Mouse (Mus musculus) kidney, adult 2 months (tissue): Measurements from ENCODE around the gene Gm20662. TPM values are rescaled to one million over a fixed set of nuclear protein-coding genes. Genes with fewer than 3 reads are reported as not detected.

Source experiments
- DNase-seq: peaks from one replicate; pipeline ENCODE4 v3.0.0; 2021
- H3K27ac ChIP-seq: fragments of 200-500 bp; 2 replicates; pipeline ENCODE4 v1.5.1; 2012; ENCODE audit warnings: low read depth, low read length, control low read depth, inconsistent platforms; ENCODE audit not compliant: insufficient read depth
- H3K27me3 ChIP-seq: fragments of 200-500 bp; replicated peaks from 2 replicates; pipeline ENCODE4 v1.6.1; 2012; ENCODE audit warnings: mild to moderate bottlenecking, moderate library complexity, low read length, inconsistent platforms; ENCODE audit not compliant: control insufficient read depth, insufficient read depth
- H3K36me3 ChIP-seq: fragments of 200-500 bp; 2 replicates; pipeline ENCODE4 v1.6.1; 2012; ENCODE audit warnings: mild to moderate bottlenecking, moderate library complexity, low read length, inconsistent platforms; ENCODE audit not compliant: control insufficient read depth, insufficient read depth
- H3K4me1 ChIP-seq: fragments of 200-500 bp; 2 replicates; pipeline ENCODE4 v1.6.1; 2011; ENCODE audit warnings: low read length; ENCODE audit not compliant: control insufficient read depth, insufficient read depth
- H3K4me3 ChIP-seq: fragments of 200-500 bp; 2 replicates; pipeline ENCODE4 v1.5.1; 2011; ENCODE audit warnings: mild to moderate bottlenecking, low read depth, low read length, control low read depth; ENCODE audit not compliant: insufficient read depth
- CTCF ChIP-seq: fragments of 200-500 bp; conservative IDR thresholded peaks from 2 replicates; pipeline ENCODE4 v1.5.1; 2011; ENCODE audit warnings: low read depth, mild to moderate bottlenecking, control low read depth, low read length, moderate library complexity, mixed read lengths; ENCODE audit not compliant: insufficient read depth, insufficient read length
- POLR2A ChIP-seq: fragments of 200-500 bp; IDR thresholded peaks from one replicate; pipeline ENCODE4 v1.6.1; 2011; ENCODE audit warnings: low read depth, low read length, control low read depth
- WGBS: fragments of 180-500 bp; shearing (Covaris S2); methylation state at CpG from one replicate; pipeline ENCODE4 v1.1.7; 2018; 5-methylcytosine and 5-hydroxymethylcytosine counted together
- polyA plus RNA-seq: library from polyadenylated mRNA; depleted of rRNA; stranded (reverse); fragments of >200 nt; gene quantifications from 2 replicates; pipeline ENCODE4 v1.2.3, GENCODE M21; 2012

Gm20662 gene
- polyA plus RNA-seq, 1 experiment: 0.55 TPM

DNA sequence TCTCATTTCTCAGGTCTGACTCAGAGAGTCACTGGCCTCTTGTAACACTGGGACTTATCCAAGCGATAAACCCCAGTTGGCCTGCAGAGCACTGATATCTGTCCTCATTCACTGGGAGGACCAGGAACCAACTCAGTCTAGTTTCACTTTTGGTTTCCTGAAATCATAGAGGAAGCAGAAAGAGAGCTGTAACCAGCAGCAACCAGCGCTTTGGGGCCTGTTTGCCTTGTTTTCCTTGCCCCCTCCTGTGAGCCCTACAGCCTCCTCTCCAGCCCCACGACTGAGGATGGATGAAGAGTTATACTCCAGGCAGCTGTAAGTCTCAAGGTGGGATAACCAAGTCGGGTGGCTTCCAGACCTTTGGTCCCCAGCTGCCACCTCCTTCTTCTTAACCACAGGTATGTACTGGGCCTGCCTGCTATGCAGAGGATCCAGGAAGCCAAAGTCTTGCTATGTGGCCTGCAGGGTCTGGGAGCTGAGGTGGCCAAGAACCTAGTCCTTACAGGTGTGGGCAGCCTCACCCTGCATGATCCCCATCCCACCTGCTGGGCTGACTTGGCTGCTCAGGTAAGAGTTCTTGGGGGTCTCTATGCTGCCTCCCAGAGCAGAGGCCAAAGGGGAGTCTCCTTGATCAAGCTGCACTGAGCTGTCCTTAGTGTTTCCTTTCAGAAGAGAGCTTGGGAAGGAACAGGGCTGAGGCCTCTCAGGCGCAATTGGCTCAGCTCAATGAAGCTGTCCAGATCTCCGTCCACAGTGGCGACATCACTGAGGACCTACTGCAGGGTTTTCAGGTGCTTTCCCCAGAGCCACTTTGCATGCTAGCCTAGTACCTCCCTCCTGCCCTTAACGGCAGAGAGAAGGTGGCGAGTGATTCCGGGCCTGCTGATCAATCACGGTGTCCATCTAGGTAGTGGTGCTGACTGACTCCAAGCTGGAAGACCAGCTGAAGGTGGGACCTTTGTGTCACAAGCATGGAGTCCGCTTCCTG lies 20.5 kb upstream of the Gm20662 start, which contains the start of gene Uba7:
Gene Uba7, plus strand, starts transcription at position 107 of the 988 bp plus-strand sequence.
- Histone ChIP-seq H3K36me3 (no peaks in the 10 kb centered on the region), H3K4me1 (no peaks in the 10 kb centered on the region), H3K27me3 (no peaks in the 10 kb centered on the region), H3K4me3 (peak within 1 kb of the TSS; percentile 60), H3K27ac (peak within 1 kb of the TSS; percentile 73)
- peak; percentile 72 for DNase-seq
- TF ChIP-seq CTCF (no peak), POLR2A (no peak)
- WGBS: 55% methylated on average over 12 of the region's 12 CpGs

DNA sequence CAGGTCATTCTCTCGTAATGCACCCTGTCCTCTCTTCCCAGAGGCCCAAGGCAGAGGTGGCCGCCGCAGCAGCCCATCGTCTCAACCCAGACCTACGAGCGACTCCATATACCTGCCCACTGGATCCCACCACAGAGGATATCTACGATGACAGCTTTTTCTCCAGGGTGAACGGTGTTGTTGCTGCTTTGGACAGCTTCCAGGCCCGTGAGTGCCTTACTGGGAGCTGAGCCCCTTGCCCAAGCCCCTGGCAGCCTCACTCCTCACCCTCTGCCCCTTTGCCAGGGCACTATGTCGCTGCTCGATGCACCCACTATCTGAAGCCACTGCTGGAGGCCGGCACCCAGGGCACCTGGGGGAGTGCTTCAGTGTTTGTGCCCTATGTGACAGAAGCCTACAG lies 17.3 kb upstream of the Gm20662 start:
- Histone ChIP-seq H3K36me3 (no peaks in the 10 kb centered on the region), H3K4me1 (no peaks in the 10 kb centered on the region), H3K4me3 (no peak overlapping the region), H3K27me3 (no peaks in the 10 kb centered on the region), H3K27ac (no peak overlapping the region)
- TF ChIP-seq POLR2A: no peak
- no peak for TF ChIP-seq CTCF
- 92% methylated on average over 12 of the region's 12 CpGs for WGBS
- DNase-seq: no peak

DNA sequence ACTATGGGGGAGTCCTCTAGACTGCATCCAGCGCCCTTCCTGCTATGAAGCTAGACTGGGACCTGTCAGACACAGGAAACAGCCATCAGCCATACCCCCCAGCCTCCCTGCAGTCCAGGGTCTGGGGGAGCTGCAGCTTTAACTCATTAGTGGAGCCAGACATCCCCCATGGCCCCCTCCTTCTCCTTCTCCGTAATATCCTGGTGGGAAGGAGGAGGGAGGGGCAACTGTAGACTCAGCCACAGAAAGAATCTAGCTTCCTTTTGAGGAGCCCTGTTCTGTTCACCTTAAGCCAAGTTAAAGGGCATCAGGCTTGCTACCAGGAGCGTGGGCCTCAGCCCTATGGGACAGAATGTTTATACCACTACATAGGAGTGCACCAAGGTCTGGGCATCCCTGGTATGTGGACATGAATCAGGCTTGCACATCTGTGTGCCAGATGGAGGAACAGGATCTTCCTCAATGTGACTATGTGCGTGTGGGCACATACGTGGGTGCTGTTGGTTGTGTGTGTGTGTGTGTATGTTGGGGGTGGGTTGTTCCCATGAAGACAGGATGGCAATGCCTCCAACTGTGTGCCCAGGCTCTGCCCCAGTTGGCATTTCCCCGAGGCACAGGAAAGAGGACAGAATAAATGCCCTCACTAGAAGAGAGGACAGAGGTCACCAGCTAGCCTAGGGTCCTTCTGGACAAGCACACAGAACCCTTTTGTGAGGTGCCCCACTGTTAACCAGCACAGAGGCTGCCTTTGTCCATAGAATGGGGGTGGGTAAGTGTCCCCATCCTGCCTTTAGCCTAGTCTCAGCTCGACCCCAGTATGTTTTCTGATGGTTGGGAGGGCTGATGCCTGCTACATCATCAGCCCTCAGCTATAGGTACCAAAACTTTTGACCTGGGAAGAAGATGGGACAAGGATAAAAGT lies 14.2 kb upstream of the Gm20662 start:
- Histone ChIP-seq H3K36me3 (no peaks in the 10 kb centered on the region), H3K27me3 (no peaks in the 10 kb centered on the region), H3K27ac (peak overlapping the region; percentile 93), H3K4me3 (peak overlapping the region; percentile 21; the same call in 1 of the 2 replicates), H3K4me1 (no peaks in the 10 kb centered on the region; the same call in 1 of the 2 replicates)
- WGBS: 47% methylated on average over 7 of the region's 7 CpGs
- peak; percentile 46 for DNase-seq
- no peak for TF ChIP-seq POLR2A
- TF ChIP-seq CTCF: no peak

DNA sequence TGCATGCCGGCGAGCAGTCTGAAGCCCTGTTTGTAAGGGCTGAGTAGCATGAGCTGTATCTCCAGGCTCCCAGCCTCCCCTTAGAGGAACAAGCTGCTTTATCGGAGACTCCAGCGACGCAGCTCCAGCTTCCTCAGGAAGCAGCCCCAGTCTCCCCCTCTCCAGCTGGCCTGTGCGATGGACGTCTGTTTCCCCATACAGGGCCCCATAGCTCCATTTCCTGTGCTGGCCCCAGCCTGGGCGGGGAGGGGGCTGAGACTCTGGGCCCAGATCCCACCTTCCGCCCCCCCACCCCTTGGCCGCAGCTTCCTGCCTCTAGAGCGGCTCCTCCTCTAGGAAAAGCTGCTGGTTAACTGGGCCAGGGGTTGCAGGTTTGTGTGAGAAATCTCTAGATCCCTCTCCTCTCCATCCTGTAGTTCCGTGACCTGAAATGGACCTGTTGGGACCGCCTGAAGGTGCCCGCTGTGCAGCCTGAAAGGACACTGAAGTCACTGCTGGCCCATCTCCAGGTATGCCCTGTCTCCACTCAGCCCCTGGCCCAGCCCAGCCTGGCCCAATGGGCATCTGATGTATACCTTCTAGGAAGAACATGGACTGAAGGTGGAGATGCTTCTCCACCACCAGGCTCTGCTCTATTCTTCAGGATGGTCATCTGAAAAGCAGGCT lies 13.3 kb upstream of the Gm20662 start, which contains the start of gene Gm20661:
Gene Gm20661, plus strand, starts transcription at position 378 of the 666 bp plus-strand sequence.
- 38% methylated on average over 14 of the region's 14 CpGs for WGBS
- Histone ChIP-seq H3K27me3 (no peaks in the 10 kb centered on the region), H3K36me3 (no peaks in the 10 kb centered on the region), H3K27ac (peak within 1 kb of the TSS; percentile 98), H3K4me1 (no peaks in the 10 kb centered on the region; the same call in 1 of the 2 replicates), H3K4me3 (peak within 1 kb of the TSS; percentile 30)
- peak; percentile 86 for DNase-seq
- TF ChIP-seq POLR2A: peak; percentile 5
- TF ChIP-seq CTCF: no peak

DNA sequence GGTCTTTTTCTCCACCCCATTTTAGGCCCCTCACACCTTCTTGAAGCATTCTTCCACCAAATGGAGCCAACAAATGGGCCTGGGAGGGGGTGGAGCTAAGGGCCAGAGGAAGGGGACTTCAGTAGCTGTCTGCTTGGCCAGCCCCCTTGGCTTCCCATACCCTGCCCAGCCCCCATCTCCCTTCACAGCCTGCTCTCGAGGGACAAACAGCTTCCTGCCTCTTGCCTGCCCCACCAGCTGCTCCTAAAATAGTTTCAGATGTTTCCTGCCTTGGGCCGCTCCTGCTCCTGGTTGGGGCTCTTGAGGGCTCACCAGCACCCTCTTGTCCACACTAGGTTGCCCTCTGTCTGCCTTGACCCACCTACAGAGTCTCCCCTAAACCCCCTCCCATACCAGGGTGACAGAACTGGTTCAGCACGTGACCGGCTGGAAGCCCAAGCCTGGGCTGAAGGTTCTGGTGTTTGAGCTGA lies 12.7 kb upstream of the Gm20662 start:
- H3K4me3 ChIP-seq: peak overlapping the region; percentile 30; the same call in 1 of the 2 replicates
- peak overlapping the region; percentile 98 for H3K27ac ChIP-seq
- H3K36me3 ChIP-seq: no peaks in the 10 kb centered on the region
- DNase-seq: peak; percentile 94
- 33% methylated on average over 4 of the region's 4 CpGs for WGBS
- H3K4me1 ChIP-seq: no peaks in the 10 kb centered on the region; the same call in 1 of the 2 replicates
- peak; percentile 38 for TF ChIP-seq POLR2A
- TF ChIP-seq CTCF: no peak
- H3K27me3 ChIP-seq: no peaks in the 10 kb centered on the region

DNA sequence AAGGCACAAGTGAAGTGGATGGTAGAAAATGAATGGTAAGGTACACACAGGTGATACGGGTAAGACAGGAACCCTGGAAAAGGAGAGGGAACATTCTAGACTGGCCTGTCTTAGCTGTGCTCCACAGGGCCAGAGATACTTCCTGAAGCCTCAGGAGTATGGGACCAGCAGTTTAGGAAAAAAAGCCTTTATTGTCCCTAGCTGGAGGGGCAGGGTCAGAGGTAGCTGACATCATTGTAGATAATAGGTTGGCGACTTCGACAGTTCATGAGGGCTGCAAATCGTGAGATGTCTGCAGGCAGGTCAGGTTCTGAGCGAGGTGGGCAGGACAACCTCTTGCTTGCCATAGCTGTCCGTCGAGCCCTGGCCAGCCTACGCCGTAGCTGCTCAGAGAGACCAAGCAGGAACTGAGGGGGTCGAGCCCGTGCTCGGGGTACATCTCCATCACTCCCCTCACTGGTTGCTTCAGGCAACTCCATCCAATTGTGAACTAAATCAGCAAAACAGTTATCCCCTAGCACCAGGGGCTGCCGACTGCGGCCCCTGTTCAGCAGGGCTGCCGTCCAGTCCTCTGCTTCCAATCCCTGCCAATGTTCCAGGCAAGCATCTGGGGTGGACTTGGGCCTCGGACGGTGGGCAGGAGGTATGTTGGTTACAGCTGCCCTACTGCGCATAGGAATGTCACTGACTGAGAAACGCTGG lies 11.9 kb upstream of the Gm20662 start:
- peak overlapping the region; percentile 98 for H3K27ac ChIP-seq
- no peaks in the 10 kb centered on the region for H3K36me3 ChIP-seq
- H3K4me3 ChIP-seq: peak overlapping the region; percentile 52
- TF ChIP-seq CTCF (no peak), POLR2A (no peak)
- DNase-seq: no peak
- no peaks in the 10 kb centered on the region; the same call in 1 of the 2 replicates for H3K4me1 ChIP-seq
- WGBS: 51% methylated on average over 19 of the region's 19 CpGs
- H3K27me3 ChIP-seq: no peaks in the 10 kb centered on the region
